Mouse (Mus musculus): ENCODE measurements around the gene Zfp445.

GRCm38 (mm10) chr9:122836790-122837189 lies 29.0 kb downstream of the Zfp445 start:
- TF ChIP-seq CTCF (IDR thresholded peaks at IDR 0.05; ENCODE audit: extremely low read depth, insufficient read depth, insufficient read length, insufficient replicate concordance) (no peak), POLR2A (IDR thresholded peaks at IDR 0.05; ENCODE audit: low read depth, low read length) (no peak)

Data from spleen, adult 2 months (tissue).